Mouse (Mus musculus) retina, adult 2 months (tissue): ENCODE results near the gene Elob.

ENCODE experiments used
- DNase-seq: peaks from one replicate; pipeline ENCODE4 v3.0.0-alpha.2; 2012; ENCODE audit warnings: low read depth, low spot score

Elob gene

GRCm38 (mm10) chr17:23783352-23783751 lies 45.6 kb downstream of the Elob start:
- DNase-seq, result no peak

- DNase-seq, result no peak
Measured at GRCm38 (mm10) chr17:23778447-23778846, 50.5 kb downstream of the Elob start.

- DNase-seq, result no peak
Measured at GRCm38 (mm10) chr17:23777141-23777540, 51.8 kb downstream of the Elob start.

GRCm38 (mm10) chr17:23776216-23776615 lies 52.7 kb downstream of the Elob start:
- DNase-seq, result no peak
